Mouse (Mus musculus) kidney, embryonic 16.5 days (tissue): ENCODE measurements at regions not wholly inside any gene's neighbourhood (a gene's known extent, or its start where the extent isn't known, plus 50 kb on each side); places are given as distances from the start of the nearest gene placed in this dataset.

Experiments
- ATAC-seq: fragments of 200-750 bp; cut with Nextera tagmentation; 2 replicates; pipeline ENCODE4 v1.8.0; 2017; ENCODE audit warnings: moderate TSS enrichment; ENCODE audit not compliant: low FRiP score, low TSS enrichment
- H3K27ac ChIP-seq: fragments of 300-500 bp; sonication (generic); 2 replicates; pipeline ENCODE4 v1.5.1; 2014; ENCODE audit warnings: low read length
- H3K27me3 ChIP-seq: fragments of 300-500 bp; sonication (generic); 2 replicates; pipeline ENCODE4 v1.6.1; 2014; ENCODE audit warnings: low read length, control low read depth, mixed read lengths; ENCODE audit not compliant: insufficient read depth
- H3K36me3 ChIP-seq: fragments of 300-500 bp; sonication (generic); 2 replicates; pipeline ENCODE4 v1.6.1; 2014; ENCODE audit warnings: low read length, control low read depth, mixed read lengths; ENCODE audit not compliant: insufficient read depth
- H3K4me1 ChIP-seq: fragments of 300-500 bp; sonication (generic); 2 replicates; pipeline ENCODE4 v1.6.1; 2014; ENCODE audit warnings: low read length, control low read depth, mixed read lengths; ENCODE audit not compliant: insufficient read depth
- H3K4me2 ChIP-seq: fragments of 300-500 bp; sonication (generic); replicated peaks from 2 replicates; pipeline ENCODE4 v1.6.1; 2014; ENCODE audit warnings: low read depth, low read length
- H3K4me3 ChIP-seq: fragments of 300-500 bp; sonication (generic); 2 replicates; pipeline ENCODE4 v1.5.1; 2014; ENCODE audit warnings: mild to moderate bottlenecking, low read length
- H3K9ac ChIP-seq: fragments of 300-500 bp; sonication (generic); replicated peaks from 2 replicates; pipeline ENCODE4 v1.6.1; 2014; ENCODE audit warnings: low read length
- H3K9me3 ChIP-seq: fragments of 300-500 bp; sonication (generic); 2 replicates; pipeline ENCODE4 v1.6.1; 2016; ENCODE audit warnings: low read length, control low read depth
- WGBS: fragments of 180-500 bp; shearing (Covaris S2); extraction: QIAGEN DNeasy Blood & Tissue Kit; methylation state at CpG from one replicate; pipeline ENCODE4 v1.1.7; 2014; 5-methylcytosine and 5-hydroxymethylcytosine counted together

DNA sequence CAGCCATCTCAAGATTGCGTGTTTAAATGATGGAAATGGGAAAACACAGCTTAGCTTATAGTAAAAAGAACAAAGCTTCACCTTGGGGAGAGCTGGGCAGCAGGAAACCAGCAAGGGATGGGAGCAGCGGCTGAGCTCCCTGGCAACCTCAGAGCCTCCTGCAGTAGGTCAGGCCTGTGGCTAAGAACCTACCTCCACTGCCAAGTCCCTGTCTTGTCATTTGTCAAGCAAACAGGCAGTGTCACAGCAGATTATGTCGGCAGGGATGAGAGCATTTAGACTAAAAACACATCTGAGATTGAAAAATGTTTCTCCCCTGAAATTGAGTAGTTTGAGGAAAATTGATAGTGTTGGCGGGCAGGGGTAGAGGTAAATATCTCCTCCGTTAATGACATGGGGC, 214.8 kb downstream of the Abcc12 start:
- no peak for ATAC-seq
- H3K4me2 ChIP-seq: no peak overlapping the region
- WGBS: 71% methylated on average over 5 of the region's 5 CpGs
- H3K36me3 ChIP-seq: no peaks in the 10 kb centered on the region
- no peaks in the 10 kb centered on the region for H3K27me3 ChIP-seq
- H3K9ac ChIP-seq: no peak overlapping the region
- H3K4me3 ChIP-seq: no peak overlapping the region
- no peak overlapping the region for H3K27ac ChIP-seq
- H3K9me3 ChIP-seq: no peaks in the 10 kb centered on the region
- H3K4me1 ChIP-seq: no peaks in the 10 kb centered on the region; the same call in 1 of the 2 replicates

- Histone ChIP-seq H3K36me3 (no peaks in the 10 kb centered on the region), H3K9ac (no peak overlapping the region), H3K4me1 (peaks cover 4% of the 10 kb centered on the region; the same call in 1 of the 2 replicates), H3K4me3 (no peak overlapping the region), H3K9me3 (no peaks in the 10 kb centered on the region), H3K27me3 (no peaks in the 10 kb centered on the region), H3K27ac (no peak overlapping the region), H3K4me2 (no peak overlapping the region)
- WGBS: 54% methylated on average over 2 of the region's 2 CpGs
- ATAC-seq: no peak
These were observed 215.6 kb downstream of the Abcc12 start for GRCm38 (mm10) chr8:86364898-86365297.

DNA sequence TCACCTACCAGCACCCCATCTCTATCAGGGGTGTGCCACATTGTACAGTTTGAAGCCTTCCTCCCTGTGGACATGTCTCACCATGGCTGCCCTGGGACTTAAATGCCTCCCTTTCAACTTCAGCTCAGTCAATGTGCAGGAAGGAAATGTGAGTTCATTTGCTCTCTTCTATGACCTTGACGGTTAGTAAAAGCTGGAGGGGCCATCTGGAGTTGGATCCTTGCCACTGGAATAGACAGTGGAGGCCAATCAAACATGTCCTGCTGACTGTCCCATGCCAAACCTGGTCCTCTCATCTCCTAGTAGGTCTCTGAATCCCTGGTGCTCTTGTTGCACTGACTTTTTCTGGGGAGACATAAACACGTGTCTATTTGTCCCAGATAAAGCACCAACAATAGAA, 220.2 kb downstream of the Abcc12 start:
- ATAC-seq: no peak
- no peak overlapping the region for H3K4me2 ChIP-seq
- no peak overlapping the region for H3K27ac ChIP-seq
- no peak overlapping the region for H3K9ac ChIP-seq
- no peaks in the 10 kb centered on the region for H3K27me3 ChIP-seq
- H3K36me3 ChIP-seq: no peaks in the 10 kb centered on the region
- H3K4me1 ChIP-seq: peaks cover 4% of the 10 kb centered on the region; the same call in 1 of the 2 replicates
- no peak overlapping the region for H3K4me3 ChIP-seq
- no peaks in the 10 kb centered on the region for H3K9me3 ChIP-seq
- WGBS: 50% methylated on average over 2 of the region's 2 CpGs

- H3K27me3 ChIP-seq: no peaks in the 10 kb centered on the region
- H3K9me3 ChIP-seq: no peaks in the 10 kb centered on the region
- H3K36me3 ChIP-seq: no peaks in the 10 kb centered on the region
- no peak overlapping the region for H3K27ac ChIP-seq
- H3K9ac ChIP-seq: no peak overlapping the region
- no peak for ATAC-seq
- no peak overlapping the region for H3K4me3 ChIP-seq
- peaks cover 4% of the 10 kb centered on the region; the same call in 1 of the 2 replicates for H3K4me1 ChIP-seq
- no peak overlapping the region for H3K4me2 ChIP-seq
- WGBS: 2% methylated on average over 3 of the region's 3 CpGs
These were observed 221.0 kb downstream of the Abcc12 start for GRCm38 (mm10) chr8:86359518-86359917.

DNA sequence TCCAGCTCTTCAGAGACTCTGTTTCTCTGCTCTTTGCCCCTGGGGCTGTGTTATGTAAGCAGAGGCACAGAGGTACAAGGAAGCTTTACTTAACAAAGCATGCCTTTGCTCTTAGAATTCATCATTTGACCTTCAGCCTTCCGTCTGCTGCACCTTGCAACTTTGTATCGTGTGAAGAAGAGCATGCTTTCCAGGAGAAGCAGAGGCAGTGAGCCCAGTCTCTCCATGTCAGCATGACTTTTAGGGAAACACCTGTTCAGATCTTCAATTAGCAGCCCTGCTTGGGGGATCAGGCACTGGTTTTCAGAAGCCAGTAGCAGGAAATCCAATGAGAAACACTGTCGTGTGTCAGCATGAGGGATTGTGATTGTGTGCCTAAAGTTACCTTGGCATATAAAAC, 226.7 kb downstream of the Abcc12 start:
- H3K27me3 ChIP-seq: no peaks in the 10 kb centered on the region
- 65% methylated on average over 3 of the region's 3 CpGs for WGBS
- no peaks in the 10 kb centered on the region for H3K9me3 ChIP-seq
- H3K27ac ChIP-seq: no peak overlapping the region
- H3K4me2 ChIP-seq: no peak overlapping the region
- no peaks in the 10 kb centered on the region for H3K4me1 ChIP-seq
- no peaks in the 10 kb centered on the region for H3K36me3 ChIP-seq
- H3K4me3 ChIP-seq: no peak overlapping the region
- no peak overlapping the region for H3K9ac ChIP-seq
- ATAC-seq: no peak

GRCm38 (mm10) chr8:86351545-86352190, 228.8 kb downstream of the Abcc12 start:
- no peak overlapping the region for H3K27ac ChIP-seq

DNA sequence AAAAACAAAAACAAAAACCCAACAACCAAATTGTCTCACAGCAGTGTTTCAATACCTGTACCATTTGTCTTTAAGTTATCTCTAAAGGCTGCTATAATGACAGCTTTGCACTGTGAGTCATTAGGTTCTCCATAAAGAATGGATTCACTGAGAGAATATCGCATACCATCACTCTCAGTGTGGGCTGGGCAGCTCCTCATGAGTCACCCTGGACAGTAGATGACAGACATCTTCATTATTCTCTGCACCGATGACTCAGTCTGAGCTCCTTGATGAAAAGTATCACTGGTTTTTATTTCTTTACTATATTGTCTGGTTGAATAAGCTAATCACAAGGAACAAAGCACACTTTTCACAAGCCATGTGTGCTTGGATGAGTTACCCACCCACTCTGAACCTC, 230.4 kb downstream of the Abcc12 start:
- 91% methylated on average over 2 of the region's 2 CpGs for WGBS
- no peak overlapping the region for H3K9ac ChIP-seq
- H3K27me3 ChIP-seq: no peaks in the 10 kb centered on the region
- no peaks in the 10 kb centered on the region for H3K36me3 ChIP-seq
- H3K27ac ChIP-seq: no peak overlapping the region
- H3K4me2 ChIP-seq: no peak overlapping the region
- H3K4me1 ChIP-seq: no peaks in the 10 kb centered on the region
- peaks cover 8% of the 10 kb centered on the region; the same call in 1 of the 2 replicates for H3K9me3 ChIP-seq
- no peak for ATAC-seq
- H3K4me3 ChIP-seq: no peak overlapping the region

More at GRCm38 (mm10) chr8:86351545-86352190, 228.8 kb downstream of the Abcc12 start:
- Histone ChIP-seq H3K36me3 (no peaks in the 10 kb centered on the region), H3K9ac (no peak overlapping the region), H3K27me3 (no peaks in the 10 kb centered on the region), H3K9me3 (peaks cover 8% of the 10 kb centered on the region; the same call in 1 of the 2 replicates), H3K4me1 (no peaks in the 10 kb centered on the region), H3K4me2 (no peak overlapping the region), H3K4me3 (no peak overlapping the region)
- WGBS: 74% methylated on average over 7 of the region's 7 CpGs
- ATAC-seq: no peak

DNA sequence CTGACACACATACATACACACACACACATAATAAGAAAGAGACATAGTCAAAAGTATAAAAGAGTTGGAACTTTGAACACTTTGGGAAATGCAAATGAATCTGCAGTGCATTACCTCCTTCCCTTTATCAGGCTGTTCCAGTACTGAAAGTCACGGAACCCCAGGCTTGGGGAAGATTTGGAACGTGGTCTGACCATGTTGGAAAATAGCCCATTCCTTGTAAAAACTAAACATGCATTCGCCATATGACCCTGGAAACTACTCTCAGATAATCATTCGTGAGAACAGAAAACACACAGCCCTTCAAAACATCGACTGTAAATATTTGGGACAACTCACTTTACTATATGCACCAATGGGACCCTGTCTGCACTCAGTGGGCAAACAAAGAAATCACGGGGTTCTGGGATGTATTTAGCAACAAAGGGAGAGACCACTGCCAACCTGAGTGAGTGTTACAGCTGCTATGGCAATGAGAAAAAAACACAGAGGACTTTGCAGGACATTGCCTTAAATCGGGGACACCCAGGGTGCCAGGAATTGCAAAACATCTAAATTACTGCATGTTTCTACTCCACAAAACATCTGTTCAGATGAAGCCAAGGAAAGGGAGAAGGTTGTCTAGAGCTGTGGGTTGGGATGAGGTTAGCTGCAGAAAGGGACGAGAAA, 238.3 kb downstream of the Abcc12 start:
- Histone ChIP-seq H3K4me3 (no peak overlapping the region), H3K9ac (no peak overlapping the region), H3K27me3 (no peaks in the 10 kb centered on the region), H3K27ac (no peak overlapping the region), H3K4me2 (no peak overlapping the region), H3K4me1 (no peaks in the 10 kb centered on the region; the same call in 1 of the 2 replicates), H3K9me3 (no peaks in the 10 kb centered on the region), H3K36me3 (no peaks in the 10 kb centered on the region)
- WGBS: 70% methylated on average over 8 of the region's 8 CpGs
- ATAC-seq: no peak

DNA sequence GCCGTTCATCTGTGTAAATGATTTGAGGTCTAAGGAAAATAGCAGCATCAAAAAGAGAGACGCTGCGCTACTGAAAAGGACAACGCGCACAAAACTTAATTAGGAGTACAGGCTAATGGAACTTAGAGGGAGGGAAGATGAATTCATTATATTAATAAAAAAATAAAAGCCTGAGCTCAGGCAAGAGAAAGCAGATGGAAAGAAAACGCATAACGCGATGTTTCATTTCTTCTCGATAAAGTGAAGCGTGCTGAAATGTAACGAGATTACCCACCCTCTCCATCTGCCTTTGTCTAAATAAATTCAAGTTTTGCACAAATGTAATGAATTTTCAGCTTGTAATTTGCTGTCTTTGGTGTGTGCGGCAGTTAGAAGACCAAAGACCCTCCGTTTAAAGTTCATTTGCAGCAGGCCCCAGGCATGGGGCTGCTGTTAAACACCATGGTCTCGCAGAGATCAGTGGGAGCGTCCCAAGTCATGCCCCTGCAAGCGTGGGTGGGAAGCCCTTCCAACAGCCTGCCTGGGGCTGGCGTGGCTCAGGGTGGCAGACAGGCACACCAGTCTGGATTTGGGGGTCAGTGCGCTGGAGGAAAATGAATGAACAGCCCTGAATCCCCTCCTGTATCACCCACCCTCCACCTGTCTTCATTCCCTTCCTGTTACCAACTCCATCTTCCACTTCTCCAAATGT, 241.8 kb downstream of the Abcc12 start:
- H3K9me3 ChIP-seq: no peaks in the 10 kb centered on the region
- H3K27ac ChIP-seq: no peak overlapping the region
- 85% methylated on average over 18 of the region's 18 CpGs for WGBS
- H3K36me3 ChIP-seq: no peaks in the 10 kb centered on the region
- H3K4me2 ChIP-seq: no peak overlapping the region
- H3K4me1 ChIP-seq: no peaks in the 10 kb centered on the region; the same call in 1 of the 2 replicates
- no peaks in the 10 kb centered on the region for H3K27me3 ChIP-seq
- ATAC-seq: no peak
- H3K9ac ChIP-seq: no peak overlapping the region
- H3K4me3 ChIP-seq: no peak overlapping the region

DNA sequence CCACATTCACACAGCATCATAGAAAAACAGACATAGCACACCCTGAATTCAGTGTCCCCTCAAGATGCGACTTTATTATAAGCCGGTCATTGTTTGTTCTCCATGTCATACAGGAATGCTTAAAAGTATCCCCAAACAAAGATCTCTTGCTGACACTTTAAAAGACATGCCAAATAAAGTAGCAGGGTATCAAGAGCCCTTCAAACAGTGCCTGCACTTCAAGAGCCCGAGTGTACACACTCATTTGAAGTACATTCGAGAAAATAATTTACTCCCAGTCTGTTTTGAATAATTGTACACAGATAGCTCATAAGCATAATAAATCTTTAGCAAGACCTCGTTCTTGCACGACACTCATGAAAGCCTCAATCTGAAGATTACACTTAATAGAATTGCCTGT, 249.1 kb downstream of the Abcc12 start:
- H3K9me3 ChIP-seq: no peaks in the 10 kb centered on the region
- no peak overlapping the region for H3K4me2 ChIP-seq
- H3K27ac ChIP-seq: no peak overlapping the region
- 76% methylated on average over 6 of the region's 6 CpGs for WGBS
- no peak for ATAC-seq
- no peaks in the 10 kb centered on the region for H3K36me3 ChIP-seq
- H3K4me1 ChIP-seq: no peaks in the 10 kb centered on the region; the same call in 1 of the 2 replicates
- no peak overlapping the region for H3K4me3 ChIP-seq
- H3K9ac ChIP-seq: no peak overlapping the region
- H3K27me3 ChIP-seq: no peaks in the 10 kb centered on the region
